Mouse (Mus musculus) mesoderm, embryonic 11.5 days (tissue): ENCODE measurements around the gene 1700069L16Rik.

ENCODE experiments used
- DNase-seq: peaks from one replicate; pipeline ENCODE4 v3.0.0-alpha.2; 2012; ENCODE audit warnings: low read depth, low spot score

1700069L16Rik gene

DNA sequence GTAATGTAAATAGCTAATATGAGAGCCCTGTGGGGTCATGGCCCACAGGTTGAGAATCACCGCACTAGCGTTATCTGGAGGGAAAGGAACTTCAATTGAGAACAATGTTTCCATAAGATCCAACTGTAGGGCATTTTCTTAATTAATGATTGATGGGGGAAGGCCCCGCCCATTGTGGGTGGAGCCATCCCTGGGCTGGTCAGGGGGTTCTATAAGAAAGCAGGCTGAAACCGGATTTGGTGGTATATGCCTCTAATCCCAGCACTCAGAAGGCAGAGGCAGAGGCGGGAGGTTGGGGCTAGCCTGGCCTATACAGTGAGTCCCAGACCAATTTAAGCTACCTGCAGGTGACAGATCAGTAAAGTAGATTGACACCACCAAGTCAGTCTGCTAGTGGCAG, 9.8 kb upstream of the 1700069L16Rik start:
- DNase-seq, result no peak

DNA sequence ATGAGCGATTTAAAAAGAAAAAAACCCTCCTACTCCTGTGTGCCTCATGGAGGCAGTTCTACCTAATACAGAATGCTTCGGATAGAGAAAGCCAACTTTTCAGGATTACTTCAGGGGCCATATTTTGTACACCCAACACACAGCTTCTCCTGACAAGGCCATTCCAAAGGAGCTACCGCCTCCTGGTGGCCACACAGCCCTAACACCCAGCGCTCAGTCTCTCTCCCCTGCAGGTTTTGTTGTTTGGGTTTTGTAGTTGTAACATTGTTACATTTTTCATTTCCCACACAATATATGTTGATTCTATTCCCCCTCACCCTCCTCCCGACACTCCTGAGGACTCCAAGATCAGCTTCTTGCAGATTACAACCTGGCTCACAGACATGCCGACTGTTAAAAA, 7.6 kb upstream of the 1700069L16Rik start:
- peak; percentile 61 for DNase-seq

DNA sequence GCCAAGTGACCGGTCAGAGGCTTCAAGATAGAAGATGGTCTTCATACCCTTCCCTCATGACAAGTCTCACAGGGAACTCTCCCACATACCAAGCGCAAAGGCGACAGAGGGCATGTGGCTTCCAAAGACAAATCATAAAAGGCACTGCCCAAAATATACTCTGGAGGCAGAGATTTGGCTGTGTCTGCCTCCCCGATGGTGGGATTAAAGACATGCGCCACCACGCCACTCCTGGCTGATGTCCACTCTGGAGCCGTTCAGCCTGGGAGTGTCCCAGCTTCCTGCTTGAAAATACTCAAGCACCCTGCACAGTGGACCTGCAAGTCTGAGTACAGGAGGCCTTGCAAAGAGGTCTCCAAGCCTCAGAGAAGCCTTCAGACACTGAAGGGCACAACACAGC, 6.6 kb upstream of the 1700069L16Rik start:
- DNase-seq, result no peak

DNA sequence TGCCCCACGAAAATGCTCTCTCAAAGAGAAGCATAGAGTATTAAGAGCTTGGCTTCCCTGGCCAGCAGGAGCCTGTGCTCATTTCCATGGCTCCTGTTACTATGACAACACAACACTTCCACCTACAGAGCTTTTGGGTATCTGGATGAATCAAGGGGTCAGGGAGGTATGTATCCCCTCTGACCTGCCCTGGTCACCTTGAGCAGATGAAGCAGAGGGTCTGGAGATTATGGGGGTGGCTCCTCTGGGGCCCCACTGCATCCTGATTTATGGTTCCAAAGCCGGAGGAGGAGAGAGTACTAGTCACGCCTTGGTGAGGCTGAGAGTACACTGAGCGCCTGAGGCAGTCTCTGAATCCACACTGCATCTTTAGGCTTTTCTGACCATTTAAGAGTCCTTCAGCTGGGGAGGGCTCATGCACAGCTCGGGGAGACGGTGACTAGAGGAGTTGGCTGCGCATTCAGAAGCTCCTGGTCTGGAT, 6.1 kb upstream of the 1700069L16Rik start:
- peak; percentile 41 for DNase-seq

DNA sequence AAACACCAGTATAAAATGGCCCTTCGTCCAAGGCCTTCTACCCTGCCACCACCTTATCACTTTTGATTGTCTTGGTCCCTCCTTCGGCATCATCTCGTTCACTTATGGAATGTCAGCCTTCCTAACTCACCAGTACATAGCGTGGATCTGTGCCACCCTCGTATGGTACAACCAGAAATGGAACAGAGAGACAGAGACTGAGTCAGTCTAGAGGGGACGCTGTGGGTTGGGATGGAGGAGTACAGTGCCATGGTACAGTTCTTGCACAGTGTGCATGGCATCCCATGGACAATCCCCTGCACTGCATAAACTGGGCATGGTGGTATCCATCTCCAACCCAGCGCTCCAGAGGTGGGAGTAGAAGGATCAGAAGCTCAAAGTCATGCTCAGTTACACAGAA, 4.1 kb upstream of the 1700069L16Rik start:
- DNase-seq, result no peak

DNA sequence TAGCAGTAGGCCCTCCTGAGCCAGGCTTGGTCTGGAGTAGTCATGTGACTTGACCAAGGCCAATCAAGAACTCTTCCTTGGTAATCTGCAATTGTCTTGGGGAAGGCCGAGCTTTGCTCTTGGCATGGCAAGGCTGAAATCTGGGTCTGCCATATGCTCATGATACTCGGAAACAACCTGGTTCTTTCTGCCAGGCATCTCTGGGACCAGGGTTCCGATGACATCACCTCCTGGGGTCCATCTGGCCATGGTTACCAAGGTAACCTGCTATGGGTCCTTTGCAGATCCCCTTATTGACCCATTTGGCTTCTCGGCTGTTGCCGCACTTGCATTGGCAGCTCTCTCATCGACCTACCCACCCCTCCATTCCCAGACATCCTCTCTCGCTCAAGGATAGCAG, 3.4 kb upstream of the 1700069L16Rik start:
- DNase-seq, result no peak

DNA sequence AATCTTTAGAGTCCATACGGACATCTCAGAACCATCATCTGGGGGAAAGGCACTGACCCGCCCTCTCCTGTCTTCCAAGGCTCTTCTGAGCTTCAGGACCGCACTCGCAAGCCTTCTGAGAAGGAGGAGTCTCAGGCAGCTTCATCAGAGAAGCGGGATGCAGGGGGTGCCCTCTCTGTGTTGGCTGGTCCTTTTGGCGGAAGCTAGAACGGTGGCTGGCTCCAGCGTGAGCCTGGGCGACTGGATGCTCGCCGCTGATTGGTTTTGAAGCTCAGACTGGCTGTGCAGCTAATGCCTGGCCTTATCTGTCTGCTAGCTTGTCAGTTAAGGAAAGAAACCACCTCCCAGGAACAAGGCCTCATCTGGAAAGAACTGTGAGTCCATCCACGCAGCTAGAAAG, 2.7 kb upstream of the 1700069L16Rik start:
- DNase-seq, result no peak

DNA sequence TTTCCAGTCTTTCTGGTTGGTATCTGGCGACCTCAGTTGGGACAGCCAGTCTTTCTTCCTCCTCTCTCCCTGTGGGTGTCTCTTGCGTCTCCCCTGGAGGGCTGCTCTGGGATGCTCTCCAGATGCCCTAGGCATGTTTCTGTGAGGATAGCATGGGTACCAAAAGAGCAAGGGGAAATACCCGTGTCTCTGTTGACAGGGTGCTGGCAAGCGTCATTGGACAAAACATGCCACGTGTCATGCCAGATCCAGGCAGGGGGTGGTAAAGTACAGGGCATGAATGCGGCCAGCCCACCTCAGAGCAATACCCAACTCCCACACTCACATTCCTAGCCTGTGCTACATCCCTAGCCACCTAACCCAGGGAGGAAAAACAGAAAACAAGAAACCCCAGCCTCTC, 2.0 kb upstream of the 1700069L16Rik start:
- DNase-seq, result no peak

DNA sequence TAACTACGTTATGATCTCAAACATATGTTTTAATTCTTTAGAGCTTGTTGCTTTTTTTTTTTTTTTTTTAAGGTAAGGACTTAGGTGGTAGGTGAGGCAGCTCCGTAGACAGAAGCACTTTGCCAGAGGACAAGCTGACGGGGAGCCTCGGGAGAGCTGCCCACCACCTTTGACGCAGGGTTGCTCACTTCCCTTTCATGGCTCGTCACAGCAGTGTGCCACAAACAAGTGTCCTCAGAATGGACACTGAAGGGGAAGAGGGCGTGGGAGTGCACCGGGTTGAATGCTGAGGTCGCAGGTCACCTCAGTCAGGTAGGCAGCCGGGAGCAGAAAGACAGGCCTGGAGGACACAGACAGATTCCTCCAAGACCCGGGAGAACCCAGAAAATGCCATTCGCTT, 845 bp upstream of the 1700069L16Rik start:
- no peak for DNase-seq

DNA sequence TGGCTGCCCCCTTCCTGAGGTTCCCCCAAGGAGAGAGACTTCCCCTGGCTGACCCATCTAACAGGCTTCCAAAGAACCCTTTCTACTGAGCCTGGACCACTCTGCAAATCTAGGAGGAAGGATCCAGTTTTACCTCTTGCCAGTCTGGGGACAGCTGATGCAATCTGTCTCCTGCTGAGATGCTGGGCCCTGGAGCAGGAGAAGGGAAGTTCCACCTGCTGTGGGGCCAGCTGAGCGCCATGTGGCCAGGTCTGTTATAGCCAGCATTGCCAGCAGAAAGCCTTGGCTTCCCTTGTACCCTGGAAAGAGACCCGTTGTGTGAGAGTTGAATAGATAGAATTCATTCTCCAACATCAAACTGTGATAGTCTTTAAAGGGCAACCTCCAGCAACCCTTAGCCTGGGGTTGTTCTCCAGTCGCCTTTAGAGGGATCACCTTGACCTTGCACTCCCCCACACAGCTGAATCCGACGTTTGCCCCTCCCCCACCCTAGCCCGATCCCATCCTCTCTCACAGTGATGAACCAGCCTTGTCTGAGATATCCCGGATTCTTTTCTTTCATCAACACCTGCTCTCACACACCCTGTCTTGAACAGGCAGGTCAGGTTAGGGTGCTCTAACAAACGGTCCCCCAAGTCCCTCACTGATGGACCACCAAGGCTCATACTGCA, 870 bp downstream of the 1700069L16Rik start:
- no peak for DNase-seq

DNA sequence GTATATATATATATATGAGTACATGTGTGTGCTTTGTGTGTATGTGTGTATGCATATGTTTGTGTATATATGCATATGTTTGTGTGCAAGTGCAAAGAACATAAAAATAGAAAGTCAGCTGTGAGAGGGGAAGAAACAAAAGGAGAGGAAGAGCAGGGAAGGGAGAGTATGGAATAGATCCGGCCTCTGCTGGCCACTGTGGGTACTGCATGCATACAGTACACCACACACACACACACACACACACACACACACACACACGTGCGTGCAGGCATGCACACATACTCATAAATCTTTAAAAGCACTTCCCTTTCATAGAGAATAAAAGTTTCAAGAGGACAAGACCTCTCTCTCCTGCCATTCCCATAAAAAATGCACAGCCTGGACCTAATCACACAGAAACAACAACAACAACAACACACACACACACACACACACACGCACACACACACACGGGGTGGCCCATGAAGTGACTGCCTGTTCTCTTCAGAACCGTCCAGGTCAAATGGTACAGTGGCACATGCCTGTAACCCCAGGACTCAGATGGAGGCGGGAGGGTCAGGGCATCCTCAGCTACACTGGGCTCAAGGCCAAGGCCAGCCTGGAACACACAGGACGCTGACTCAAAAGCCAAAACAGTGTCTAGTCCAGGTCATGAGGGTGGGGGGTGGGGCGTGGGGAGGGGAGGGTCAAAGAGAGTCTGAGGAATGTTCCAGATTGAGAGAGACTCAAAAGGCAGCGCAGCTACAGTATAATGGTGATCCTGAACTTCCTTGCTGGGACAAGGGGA, 2.2 kb downstream of the 1700069L16Rik start:
- no peak for DNase-seq

DNA sequence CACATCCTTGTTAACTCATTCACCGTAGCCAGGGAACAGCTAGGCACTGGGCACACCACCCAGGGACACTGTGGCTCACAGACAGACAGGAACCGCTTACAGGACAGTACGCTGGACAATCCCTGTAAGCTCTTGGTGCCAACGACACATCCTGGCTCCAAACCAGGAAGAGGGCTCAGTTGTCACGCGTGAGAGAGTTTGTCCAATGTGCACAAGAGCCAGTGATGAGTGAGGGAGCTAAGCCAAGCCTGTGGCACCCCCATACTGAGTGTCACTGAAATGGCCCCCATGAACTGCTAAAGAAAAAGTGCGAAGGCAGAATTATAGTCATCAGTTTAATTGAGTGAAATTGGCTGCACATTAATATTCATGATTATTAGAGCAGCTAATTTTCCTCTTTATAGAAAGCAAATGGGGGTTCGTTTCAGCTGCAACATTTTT, 5.3 kb downstream of the 1700069L16Rik start:
- no peak for DNase-seq

DNA sequence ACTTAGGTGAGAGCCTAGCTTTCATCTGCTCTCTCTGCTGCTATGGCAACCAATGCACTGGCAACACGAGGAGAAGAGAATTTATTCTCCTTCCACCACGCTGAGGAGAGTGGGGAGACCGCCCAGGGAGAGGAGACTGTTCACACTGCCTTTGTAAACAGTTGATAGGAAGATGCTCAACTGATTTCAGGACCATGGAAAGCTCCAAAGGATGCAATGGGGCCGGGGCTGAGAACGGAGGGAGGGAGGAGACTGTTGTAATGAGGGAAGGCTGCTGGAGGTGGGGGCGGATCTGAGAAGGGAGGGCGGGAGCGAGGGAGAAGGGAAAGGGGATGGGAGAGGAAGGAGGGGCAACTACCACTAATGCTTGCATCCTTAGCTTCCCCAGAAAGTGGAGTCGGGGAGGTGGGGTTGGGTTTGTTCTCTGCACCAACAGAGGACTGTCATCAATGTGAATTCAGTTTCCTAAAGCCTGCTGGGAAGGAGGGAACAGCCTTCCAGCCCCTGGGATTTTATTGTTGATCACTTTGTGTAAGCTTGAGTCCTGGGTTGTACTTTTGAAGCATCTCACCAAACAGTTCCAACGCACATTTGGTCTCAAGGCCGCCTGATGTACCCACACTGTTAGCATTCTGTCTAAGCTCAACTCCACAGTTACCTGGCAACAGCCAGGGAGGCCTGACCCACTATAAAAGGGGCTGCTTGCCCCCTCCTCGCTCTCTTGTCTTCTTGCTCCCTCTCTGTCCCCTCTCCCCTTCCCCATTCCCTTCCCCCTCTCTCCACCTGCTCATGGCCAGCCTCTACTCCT, 7.8 kb downstream of the 1700069L16Rik start:
- peak; percentile 91 for DNase-seq

DNA sequence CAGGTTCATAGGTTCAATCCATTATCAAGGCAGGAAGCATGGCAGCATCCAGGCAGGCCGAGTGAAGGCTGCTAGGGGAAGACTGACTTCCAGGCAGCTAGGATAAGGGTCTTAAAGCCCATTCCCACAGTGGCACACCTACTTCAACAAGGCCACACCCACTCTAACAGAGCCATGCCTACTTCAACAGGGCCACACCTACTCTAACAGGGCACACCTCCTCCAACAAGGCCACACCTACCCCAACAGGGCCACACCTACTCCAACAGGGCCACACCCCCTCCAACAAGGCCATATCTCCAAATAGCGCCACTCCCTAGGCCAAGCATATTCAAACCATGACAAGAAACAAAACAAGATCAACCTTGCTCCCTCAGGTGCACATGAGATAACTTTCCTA, 11.7 kb downstream of the 1700069L16Rik start:
- no peak for DNase-seq

DNA sequence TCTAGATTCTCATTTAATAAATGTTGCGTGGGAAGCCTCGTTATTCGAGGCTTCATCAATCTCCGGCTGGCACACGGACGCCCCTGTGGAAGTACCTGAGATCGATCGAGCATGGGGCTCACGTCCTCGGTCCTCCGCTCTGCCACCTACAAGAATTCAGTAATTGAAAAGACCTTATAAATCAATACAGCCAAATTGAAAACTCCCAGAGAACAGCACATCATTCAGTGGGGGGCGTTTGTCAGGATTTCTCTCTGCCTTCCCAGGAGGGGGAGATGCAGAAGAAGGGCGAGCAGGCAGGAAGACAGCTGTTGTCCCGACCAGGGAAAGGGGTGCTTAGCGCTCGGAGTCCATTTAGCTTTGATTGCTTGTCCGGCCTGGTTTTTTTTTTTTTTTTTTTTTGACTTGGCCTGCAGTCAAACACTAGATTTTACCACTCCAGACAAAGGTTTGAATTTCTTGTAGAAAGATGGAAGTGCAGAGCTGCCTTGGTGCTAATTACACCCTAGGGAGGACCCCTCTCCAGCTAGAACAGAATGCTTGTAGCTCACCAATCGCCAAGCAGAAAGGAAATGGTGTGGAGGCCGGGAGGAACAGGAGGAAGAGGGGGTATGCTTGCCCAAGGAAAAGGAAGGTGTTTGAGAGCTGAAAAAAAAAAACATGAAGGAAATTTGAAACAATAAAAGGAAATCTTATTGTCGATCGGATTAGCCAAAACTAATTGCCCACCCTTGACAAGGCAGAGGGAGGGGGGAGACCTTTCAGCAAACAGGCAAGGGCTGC, 20.6 kb downstream of the 1700069L16Rik start:
- DNase-seq, result no peak

DNA sequence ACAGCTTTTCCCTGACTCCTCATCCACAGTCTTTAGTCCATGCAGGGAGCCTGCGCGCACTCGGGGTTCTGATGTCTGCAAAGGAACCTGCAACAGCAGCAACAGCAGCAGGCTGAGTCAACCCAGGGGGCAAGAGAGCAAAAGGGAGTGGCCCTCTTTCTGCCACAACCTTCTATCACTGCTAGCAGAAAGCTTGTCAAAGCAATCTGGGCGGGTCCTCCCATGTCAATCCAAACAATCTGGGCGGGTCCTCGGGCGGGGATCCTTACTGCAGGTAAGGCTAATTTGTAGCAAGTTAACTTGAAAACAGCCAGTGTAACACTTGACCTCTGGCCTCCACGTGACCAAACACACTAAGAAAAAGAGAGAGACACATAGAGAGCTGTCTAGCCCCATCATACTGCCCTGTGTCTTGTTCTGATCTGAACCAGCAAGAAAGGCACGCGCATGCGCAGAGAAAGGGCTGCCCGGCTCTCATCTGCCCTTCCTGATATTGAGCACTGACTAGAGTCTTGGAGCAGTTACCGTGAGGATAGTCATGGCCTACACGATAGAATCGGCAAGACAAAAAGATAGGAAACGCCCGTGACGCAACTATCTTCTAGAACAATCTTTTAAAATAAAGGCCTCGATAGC, 24.1 kb downstream of the 1700069L16Rik start:
- DNase-seq, result no peak

DNA sequence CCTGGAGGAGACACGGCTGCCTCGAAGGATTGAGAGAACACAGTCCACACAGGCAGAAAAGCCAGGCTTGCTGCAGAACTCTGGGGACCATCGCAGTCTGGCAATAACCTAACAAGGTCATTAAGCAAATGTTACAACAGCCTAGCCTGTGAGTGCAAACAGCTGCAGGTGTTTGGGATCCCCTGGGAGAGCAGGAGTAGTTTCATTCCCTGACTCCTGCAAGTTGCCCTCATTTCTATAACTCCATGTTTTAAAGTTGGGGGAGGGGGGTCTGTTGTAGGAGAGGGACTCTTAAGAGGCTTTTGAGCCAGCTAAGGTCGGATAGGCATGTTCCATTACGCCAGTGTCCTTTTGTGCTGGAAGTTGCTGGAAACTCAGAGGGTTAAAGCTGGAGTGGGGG, 30.2 kb downstream of the 1700069L16Rik start:
- DNase-seq, result no peak

DNA sequence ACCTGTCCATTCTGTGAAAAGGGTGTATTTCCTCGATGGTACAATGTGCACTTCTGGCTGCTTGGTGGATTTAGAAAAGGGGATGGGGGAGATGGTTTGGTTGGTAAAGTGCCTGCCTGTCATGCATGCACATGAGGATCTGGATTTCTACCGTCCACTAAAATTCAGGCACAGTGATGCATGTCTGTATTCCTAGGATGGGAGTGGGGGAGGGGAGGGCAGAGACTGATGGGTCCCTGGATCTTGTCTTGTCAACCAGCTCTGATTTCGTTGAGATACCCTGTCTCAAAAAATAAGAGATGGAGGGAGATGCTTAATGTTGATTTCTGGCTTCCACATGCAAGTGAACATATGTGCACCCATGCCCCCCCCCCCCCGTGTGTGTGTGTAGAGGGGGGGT, 30.6 kb downstream of the 1700069L16Rik start:
- no peak for DNase-seq

DNA sequence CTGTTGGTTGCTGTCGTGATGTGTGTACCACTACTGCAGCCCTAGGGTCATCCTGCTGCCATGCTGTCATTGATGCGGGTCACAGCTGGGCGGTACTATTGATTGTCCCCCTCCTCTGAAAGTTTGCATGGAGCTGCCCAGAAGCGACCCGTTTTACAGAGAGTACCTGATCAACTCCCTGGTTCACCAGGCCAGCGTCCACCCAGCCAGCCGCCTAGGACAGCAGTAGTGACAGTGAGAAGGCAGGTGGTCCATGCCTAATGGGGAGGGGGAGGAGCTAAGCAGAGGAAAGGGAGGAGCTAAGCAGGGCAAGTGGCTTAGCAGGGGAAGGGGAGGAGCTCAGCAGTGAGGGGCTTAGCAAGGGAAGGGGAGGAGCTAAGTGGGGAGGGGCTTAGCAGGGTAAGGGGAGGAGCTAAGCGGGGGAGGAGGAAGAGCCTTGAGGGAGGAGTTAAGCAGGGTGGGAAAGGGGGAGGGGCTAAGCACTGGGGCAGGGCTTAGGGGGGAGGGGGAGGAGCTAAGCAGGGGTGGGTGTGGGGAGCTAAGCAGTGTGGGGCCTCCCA, 31.3 kb downstream of the 1700069L16Rik start:
- DNase-seq, result no peak

DNA sequence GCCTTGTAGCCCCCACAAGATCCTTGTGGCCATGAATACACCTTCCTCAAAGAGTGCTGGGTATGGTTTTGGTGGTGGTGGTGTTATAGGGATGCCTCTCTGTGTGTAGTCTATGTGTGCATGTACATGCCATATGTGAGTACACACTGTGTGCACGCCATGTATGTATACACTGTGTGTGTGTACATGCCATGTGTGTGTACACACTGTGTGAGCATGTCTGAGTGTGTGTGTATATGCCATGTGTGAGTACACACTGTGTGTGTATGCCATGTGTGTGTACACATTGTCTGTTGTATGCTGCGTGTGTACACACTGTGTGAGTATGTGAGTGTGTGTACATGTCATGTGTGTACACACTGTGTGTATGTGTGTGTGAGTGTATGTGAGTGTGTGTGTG, 33.7 kb downstream of the 1700069L16Rik start:
- DNase-seq, result no peak
